Mouse (Mus musculus): Measurements from ENCODE around the gene Agfg2.

- no peak for TF ChIP-seq CTCF (IDR thresholded peaks at IDR 0.05; ENCODE audit: extremely low read depth, insufficient read depth, insufficient read length, insufficient replicate concordance)
- TF ChIP-seq POLR2A (IDR thresholded peaks at IDR 0.05; ENCODE audit: low read depth, low read length), result no peak
These were observed 11.5 kb downstream of the Agfg2 start for GRCm38 (mm10) chr5:137673015-137673414.
